Mouse (Mus musculus): Measurements from ENCODE around the gene Fam198a.

DNA sequence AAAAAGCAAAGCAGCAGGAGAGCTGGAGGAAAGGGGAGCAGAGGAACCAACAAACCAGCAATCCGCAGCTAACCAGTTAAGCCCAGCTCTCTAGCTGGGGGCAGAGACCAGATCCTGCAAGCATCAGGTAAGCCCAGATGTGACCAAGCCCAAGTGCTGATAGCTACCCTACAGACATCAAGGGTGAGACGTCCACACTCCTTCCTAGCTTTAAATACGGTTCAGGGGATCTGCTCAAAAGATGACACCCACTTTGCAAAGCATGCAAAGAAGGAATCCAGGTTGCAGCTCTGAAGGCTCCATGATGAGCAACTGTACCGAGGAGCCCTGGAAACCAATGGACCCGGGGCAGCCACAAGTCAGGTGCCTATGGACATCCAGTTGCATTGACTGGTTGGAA is 44.3 kb upstream of the Fam198a start:
- TF ChIP-seq FLI1 (IDR thresholded peaks at IDR 0.05; ENCODE audit: low read length) (no peak), GATA1 (IDR thresholded peaks at IDR 0.05; ENCODE audit: borderline replicate concordance, low read length) (no peak)
